Mouse (Mus musculus): ENCODE data around the gene Ptpru. TPM values are rescaled to one million over a fixed set of nuclear protein-coding genes. Genes with fewer than 3 reads are reported as not detected.

Gene Ptpru
- total RNA-seq, 2 experiments from 2014 or later = 66.8 to 82.5 TPM

Other genes starting within 250 kb of the Ptpru start
- 10 to 100 TPM; 36.4 to 37.0 TPM for gene Mecr, start 5.2 kb upstream of the Ptpru start, total RNA-seq (2021)
- gene Srsf4, start 35.3 kb upstream of the Ptpru start, total RNA-seq (2021) = 10 to 100 TPM; 68.6 to 70.3 TPM
- 1 to 10 TPM; 2.2 to 2.3 TPM for gene Tmem200b, start 83.5 kb upstream of the Ptpru start, total RNA-seq (2021)
- not detected for gene Gm10300, start 236.4 kb upstream of the Ptpru start, total RNA-seq (2021)
- 10 to 100 TPM; 28.3 to 31.3 TPM for gene Epb41, start 237.0 kb upstream of the Ptpru start, total RNA-seq (2021)